Mouse (Mus musculus) spleen, embryonic (tissue): ENCODE results near the gene Twist1.

Experiments used
- CTCF ChIA-PET: fragments of 350-600 bp; sonication (Branson Sonifier 250); formaldehyde crosslinking; loops from one replicate; lab custom pipeline; 2022; lab: Charles Lee

The Twist1 gene

GRCm38 (mm10) chr12:33966490-33967415 is 9.3 kb downstream of the Twist1 start:
- CTCF ChIA-PET, result no interaction called here

GRCm38 (mm10) chr12:33967514-33967913 is 10.0 kb downstream of the Twist1 start:
- CTCF ChIA-PET, result no interaction called here

GRCm38 (mm10) chr12:33968041-33968897 is 10.8 kb downstream of the Twist1 start:
- CTCF ChIA-PET, result no interaction called here

- CTCF ChIA-PET, result no interaction called here
These were observed 11.4 kb downstream of the Twist1 start for GRCm38 (mm10) chr12:33968898-33969178.

- CTCF ChIA-PET, result no interaction called here
These were observed 22.7 kb downstream of the Twist1 start for GRCm38 (mm10) chr12:33980159-33980558.

DNA sequence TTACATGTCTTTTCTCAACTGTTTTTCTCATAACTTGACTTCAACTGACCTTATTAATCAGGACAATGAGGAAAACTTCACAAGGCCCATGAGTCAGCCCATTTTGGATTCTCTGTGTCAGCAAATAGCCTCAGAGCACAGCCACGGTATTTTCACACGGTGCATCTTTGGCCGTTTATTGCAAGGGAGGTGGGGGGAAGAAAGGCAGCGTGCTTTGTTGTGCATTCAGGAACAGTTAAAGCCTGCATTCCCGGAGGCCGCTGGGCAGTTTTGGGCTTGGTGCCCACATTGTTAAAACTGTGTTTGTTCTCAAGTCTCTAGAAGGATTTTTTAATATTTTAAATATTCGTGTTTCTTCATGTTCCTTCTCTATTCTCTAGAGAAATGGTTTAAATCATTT is 24.0 kb downstream of the Twist1 start:
- CTCF ChIA-PET, result no interaction called here

GRCm38 (mm10) chr12:33993127-33993526 is 35.7 kb downstream of the Twist1 start:
- CTCF ChIA-PET, result no interaction called here
